22 mouse cellular contexts compared by ENCODE assay signal in the genomic region with DNA sequence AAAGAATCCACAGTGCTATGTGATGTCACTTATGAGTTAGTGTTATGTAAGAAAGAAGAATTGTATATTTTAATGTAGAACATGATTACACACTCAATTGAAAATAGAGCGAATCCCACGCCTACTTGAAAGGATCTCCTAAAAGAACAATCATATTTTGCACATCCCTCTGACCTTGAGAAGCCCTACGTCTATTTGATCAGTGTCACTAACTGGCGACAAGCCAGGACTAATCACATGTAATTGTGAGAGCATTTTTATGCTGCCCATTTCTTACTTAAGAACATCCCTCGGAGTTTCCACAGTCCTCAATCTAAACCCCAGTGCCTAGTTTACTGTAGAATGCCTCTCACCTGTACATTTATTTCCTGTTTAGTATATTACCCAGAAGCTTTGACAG.
DNase-seq lines count a peak whose midpoint lies in the region; ATAC-seq and TF ChIP-seq lines count a peak whose summit lies in the region.
"Had no signal": no experiment of that assay in that cellular context is flagged by ENCODE, and none has a peak within 500 bp of the region (broad histone marks: within the 10 kb centered on the region; RNA-seq: fewer than 3 reads in every experiment).

No protein-coding gene starts in this region.

- no peaks in the 10 kb centered on the region for H3K27me3 ChIP-seq in heart, embryonic 10.5 days (ENCODE audit: insufficient read depth, poor library complexity, severe bottlenecking)
- no peaks in the 10 kb centered on the region for H3K27me3 ChIP-seq in hindbrain, postnatal 0 days (ENCODE audit: insufficient read depth, low read length)
- H3K27me3 ChIP-seq in hindbrain, embryonic 13.5 days, result no peaks in the 10 kb centered on the region
- H3K27me3 ChIP-seq: embryonic facial prominence, embryonic 12.5 days; embryonic facial prominence, embryonic 15.5 days; hindbrain, embryonic 12.5 days had no signal

- WGBS in heart, embryonic 10.5 days, result 78% methylated on average over 5 of the region's 5 CpGs
- 76% methylated on average over 5 of the region's 5 CpGs for WGBS in hindbrain, postnatal 0 days
- 79% methylated on average over 5 of the region's 5 CpGs for WGBS in hindbrain, embryonic 13.5 days

- H3K4me3 ChIP-seq in heart, embryonic 10.5 days, result no peak overlapping the region
- H3K4me3 ChIP-seq in hindbrain, postnatal 0 days (ENCODE audit: low read length), result no peak overlapping the region
- no peak overlapping the region for H3K4me3 ChIP-seq in hindbrain, embryonic 13.5 days
- H3K4me3 ChIP-seq: embryonic facial prominence, embryonic 12.5 days; embryonic facial prominence, embryonic 15.5 days; gastrocnemius, adult 2 months; hindbrain, embryonic 12.5 days had no signal

- no peak for ATAC-seq in hindbrain, postnatal 0 days
- ATAC-seq in hindbrain, embryonic 13.5 days (ENCODE audit: low FRiP score), result no peak
- ATAC-seq: activated CD4-positive, CD25-positive, alpha-beta regulatory T cell, adult 4 months; forebrain, embryonic 14.5 days; forebrain, postnatal 0 days; inflammation-experienced regulatory T-cells, adult 6 months had no signal

- H3K27ac ChIP-seq in heart, embryonic 10.5 days, result peak overlapping the region; percentile 81; the same call in 1 of the 2 replicates
- no peak overlapping the region for H3K27ac ChIP-seq in hindbrain, postnatal 0 days
- no peak overlapping the region for H3K27ac ChIP-seq in hindbrain, embryonic 13.5 days
- H3K27ac ChIP-seq: embryonic facial prominence, embryonic 12.5 days; embryonic facial prominence, embryonic 15.5 days; gastrocnemius, adult 2 months; hindbrain, embryonic 12.5 days had no signal

- intact Hi-C loops in heart, postnatal 14 days (cut with DNase I), result loop anchor here (5.0 kb wide), 1 partner anchor 59 kb away; no protein-coding TSS in a partner anchor

- no peak overlapping the region for H3K4me2 ChIP-seq in hindbrain, postnatal 0 days (ENCODE audit: low read depth, low read length)
- no peak overlapping the region for H3K4me2 ChIP-seq in hindbrain, embryonic 13.5 days
- H3K4me2 ChIP-seq: embryonic facial prominence, embryonic 12.5 days; embryonic facial prominence, embryonic 15.5 days; hindbrain, embryonic 12.5 days had no signal

- H3K4me1 ChIP-seq in heart, embryonic 10.5 days, result peaks cover 11% of the 10 kb centered on the region
- H3K4me1 ChIP-seq in hindbrain, postnatal 0 days (ENCODE audit: insufficient read depth, low read length), result no peaks in the 10 kb centered on the region
- peaks cover 10% of the 10 kb centered on the region for H3K4me1 ChIP-seq in hindbrain, embryonic 13.5 days (replicated peaks)

- no peak overlapping the region for H3K9ac ChIP-seq in hindbrain, postnatal 0 days (replicated peaks; ENCODE audit: low read length)
- H3K9ac ChIP-seq in hindbrain, embryonic 13.5 days, result no peak overlapping the region
- H3K9ac ChIP-seq: embryonic facial prominence, embryonic 12.5 days; embryonic facial prominence, embryonic 15.5 days; forebrain, postnatal 0 days; hindbrain, embryonic 12.5 days had no signal

- no peak for TF ChIP-seq CTCF in hindbrain, postnatal 0 days (IDR thresholded peaks at IDR 0.05; ENCODE audit: low read depth)

- H3K36me3 ChIP-seq in heart, embryonic 10.5 days, result no peaks in the 10 kb centered on the region
- H3K36me3 ChIP-seq in hindbrain, postnatal 0 days (ENCODE audit: insufficient read depth, low read length), result no peaks in the 10 kb centered on the region
- H3K36me3 ChIP-seq in hindbrain, embryonic 13.5 days, result no peaks in the 10 kb centered on the region
- H3K36me3 ChIP-seq: embryonic facial prominence, embryonic 12.5 days; embryonic facial prominence, embryonic 15.5 days; hindbrain, embryonic 12.5 days had no signal

- H3K9me3 ChIP-seq in heart, embryonic 10.5 days, result no peaks in the 10 kb centered on the region
- no peaks in the 10 kb centered on the region for H3K9me3 ChIP-seq in hindbrain, postnatal 0 days (ENCODE audit: low read length)
- H3K9me3 ChIP-seq in hindbrain, embryonic 13.5 days, result no peaks in the 10 kb centered on the region
- H3K9me3 ChIP-seq: embryonic facial prominence, embryonic 12.5 days; embryonic facial prominence, embryonic 15.5 days; hindbrain, embryonic 12.5 days had no signal

- no peak for DNase-seq in heart, embryonic 10.5 days (ENCODE audit: low spot score)
- DNase-seq in heart, postnatal 14 days, result no peak
- peak; percentile 44 for DNase-seq in hindbrain, postnatal 0 days (ENCODE audit: low spot score)
- peak; percentile 42 for DNase-seq in retina, postnatal 1 day
- no peak for DNase-seq in retina, embryonic 14.5 days (ENCODE audit: low spot score)
- DNase-seq in urinary bladder, postnatal 4 days (ENCODE audit: low spot score in 2 of 2), result no peak
- DNase-seq: adrenal gland, adult 8-10 months; cerebellum, adult 11 months; cerebellum, adult 2 months; cerebellum, adult 9-11 months; cerebellum, postnatal 25 days; gastrocnemius, adult 2 months; gastrocnemius, postnatal 14 days; kidney, adult 18-20 months had no signal

Comparison
In these comparisons a context has a peak if more than half of its experiments do, and no peak if none do; other contexts are left out.
1. DNase-seq: peak in hindbrain, postnatal 0 days (single experiment) and retina, postnatal 1 day (single experiment); none in heart, embryonic 10.5 days (single experiment), heart, postnatal 14 days (0 of 2), retina, embryonic 14.5 days (single experiment) and urinary bladder, postnatal 4 days (0 of 2).